Mouse (Mus musculus) MEL (cell line): Measurements from ENCODE around the gene Nlgn3. TPM values are rescaled to one million over a fixed set of nuclear protein-coding genes. Genes with fewer than 3 reads are reported as not detected.

Source experiments
- polyA plus RNA-seq, 2 experiments: library from polyadenylated mRNA; stranded (reverse) in 1 of 2; unstranded in 1 of 2; fragments of >175 nt in 1 of 2; fragments of >200 nt in 1 of 2; gene quantifications; 2 replicates each; pipeline versions ENCODE4 v1.2.1 to v1.2.4; 2012; ENCODE audit warnings: low replicate concordance in 2 of 2, low read depth in 1 of 2; ENCODE audit not compliant: insufficient read length in 2 of 2, insufficient read depth in 1 of 2, missing spikeins in 1 of 2
- total RNA-seq: library from RNA; depleted of rRNA; stranded (reverse); fragments of 300-350 nt; gene quantifications from 2 replicates; pipeline ENCODE4 v1.2.3, GENCODE M21; 2012; rRNA removed

Gene Nlgn3
- total and polyA plus RNA-seq, 3 experiments = 0.04 to 0.15 TPM; not detected in 1

Other genes starting within 250 kb of the Nlgn3 start
- gene Tex11, start 239.5 kb upstream of the Nlgn3 start, total RNA-seq = not detected in 2 replicates
- gene Tex11, start 239.5 kb upstream of the Nlgn3 start, polyA plus RNA-seq = not detected
- gene Slc7a3, start 213.1 kb upstream of the Nlgn3 start, total RNA-seq = 3.0 and 9.0 TPM in 2 replicates
- gene Slc7a3, start 213.1 kb upstream of the Nlgn3 start, polyA plus RNA-seq = 10 to 100 TPM in 1 of 2 experiments, not detected in 1; 12.8 TPM
- gene Snx12, start 76.6 kb upstream of the Nlgn3 start, total RNA-seq = 22.7 and 24.2 TPM in 2 replicates
- gene Snx12, start 76.6 kb upstream of the Nlgn3 start, polyA plus RNA-seq = 10 to 100 TPM in 1 of 2 experiments, not detected in 1; 32.5 TPM
- gene Foxo4, start 44.6 kb upstream of the Nlgn3 start, total RNA-seq = 12.3 and 13.8 TPM in 2 replicates
- 10 to 100 TPM in 1 of 2 experiments, not detected in 1; 18.5 TPM for gene Foxo4, start 44.6 kb upstream of the Nlgn3 start, polyA plus RNA-seq
- gene Gm614, start 35.2 kb upstream of the Nlgn3 start, total RNA-seq = not detected in 2 replicates
- gene Gm614, start 35.2 kb upstream of the Nlgn3 start, polyA plus RNA-seq = not detected
- 1.6 and 1.9 TPM in 2 replicates for gene Il2rg, start 30.9 kb upstream of the Nlgn3 start, total RNA-seq
- 1 to 10 TPM in 1 of 2 experiments, not detected in 1; 3.5 TPM for gene Il2rg, start 30.9 kb upstream of the Nlgn3 start, polyA plus RNA-seq
- not detected in 2 replicates for gene Gm20489, start 30.1 kb upstream of the Nlgn3 start, total RNA-seq
- gene Gm20489, start 30.1 kb upstream of the Nlgn3 start, polyA plus RNA-seq = not detected
- gene Med12, start 25.1 kb upstream of the Nlgn3 start, total RNA-seq = 20.9 and 23.1 TPM in 2 replicates
- 10 to 100 TPM in 1 of 2 experiments, not detected in 1; 68.0 TPM for gene Med12, start 25.1 kb upstream of the Nlgn3 start, polyA plus RNA-seq
- not detected in 2 replicates for gene Gjb1, start 77.2 kb downstream of the Nlgn3 start, total RNA-seq
- not detected for gene Gjb1, start 77.2 kb downstream of the Nlgn3 start, polyA plus RNA-seq
- gene Zmym3, start 121.7 kb downstream of the Nlgn3 start, total RNA-seq = 20.7 and 26.7 TPM in 2 replicates
- 10 to 100 TPM in 1 of 2 experiments, not detected in 1; 42.9 TPM for gene Zmym3, start 121.7 kb downstream of the Nlgn3 start, polyA plus RNA-seq
- 287 and 304 TPM in 2 replicates for gene Nono, start 130.2 kb downstream of the Nlgn3 start, total RNA-seq
- 100 to 1,000 TPM in 1 of 2 experiments, not detected in 1; 442 TPM for gene Nono, start 130.2 kb downstream of the Nlgn3 start, polyA plus RNA-seq
- gene Itgb1bp2, start 149.9 kb downstream of the Nlgn3 start, total RNA-seq = 0.49 and 0.62 TPM in 2 replicates
- under 1 TPM in 1 of 2 experiments, not detected in 1; 0.77 TPM for gene Itgb1bp2, start 149.9 kb downstream of the Nlgn3 start, polyA plus RNA-seq
- 33.1 and 37.8 TPM in 2 replicates for gene Taf1, start 233.6 kb downstream of the Nlgn3 start, total RNA-seq
- 10 to 100 TPM; 52.3 to 81.2 TPM for gene Taf1, start 233.6 kb downstream of the Nlgn3 start, polyA plus RNA-seq